Mouse (Mus musculus) megakaryocyte, embryonic 14.5 days (primary cell): Measurements from ENCODE around the gene Prss36.

Experiments used
- FLI1 ChIP-seq: IDR thresholded peaks from 2 replicates; pipeline ENCODE4 v1.6.1; 2012; ENCODE audit warnings: low read length, inconsistent platforms, mixed read lengths
- GATA1 ChIP-seq: IDR thresholded peaks from 3 replicates; pipeline ENCODE4 v1.6.1; 2012; ENCODE audit warnings: mixed read lengths, low read length, inconsistent platforms, borderline replicate concordance

- TF ChIP-seq GATA1 (no peak), FLI1 (no peak)
Observed at GRCm38 (mm10) chr7:127932273-127933031, 14.1 kb downstream of the Prss36 start.
